Mouse (Mus musculus): ENCODE data around the gene Csnk1g2.

Gene Csnk1g2

DNA sequence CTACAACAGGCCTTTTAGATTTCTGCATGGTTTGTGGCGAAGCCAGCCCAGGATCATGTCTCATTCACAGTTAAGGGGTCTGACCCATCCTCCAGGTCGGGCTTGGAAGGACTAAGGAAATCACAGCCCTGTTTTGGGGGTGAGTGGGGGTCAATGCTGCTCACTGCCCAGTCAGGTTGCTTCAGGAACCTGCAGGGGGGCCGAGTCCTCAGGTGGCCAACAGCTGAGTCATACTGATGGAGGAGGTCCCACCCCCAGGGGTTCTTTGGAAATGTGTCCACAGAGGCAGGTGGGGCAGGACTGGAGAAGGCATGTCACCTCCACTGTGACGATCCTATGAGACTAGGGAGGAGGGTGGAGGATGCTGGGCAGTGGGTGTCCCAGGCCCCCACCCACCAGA lies 42.8 kb downstream of the Csnk1g2 start:
- DNase-seq: peak; percentile 52

- peak; percentile 41 for DNase-seq
Observed at GRCm38 (mm10) chr10:80665981-80666733, 43.5 kb downstream of the Csnk1g2 start.

DNA sequence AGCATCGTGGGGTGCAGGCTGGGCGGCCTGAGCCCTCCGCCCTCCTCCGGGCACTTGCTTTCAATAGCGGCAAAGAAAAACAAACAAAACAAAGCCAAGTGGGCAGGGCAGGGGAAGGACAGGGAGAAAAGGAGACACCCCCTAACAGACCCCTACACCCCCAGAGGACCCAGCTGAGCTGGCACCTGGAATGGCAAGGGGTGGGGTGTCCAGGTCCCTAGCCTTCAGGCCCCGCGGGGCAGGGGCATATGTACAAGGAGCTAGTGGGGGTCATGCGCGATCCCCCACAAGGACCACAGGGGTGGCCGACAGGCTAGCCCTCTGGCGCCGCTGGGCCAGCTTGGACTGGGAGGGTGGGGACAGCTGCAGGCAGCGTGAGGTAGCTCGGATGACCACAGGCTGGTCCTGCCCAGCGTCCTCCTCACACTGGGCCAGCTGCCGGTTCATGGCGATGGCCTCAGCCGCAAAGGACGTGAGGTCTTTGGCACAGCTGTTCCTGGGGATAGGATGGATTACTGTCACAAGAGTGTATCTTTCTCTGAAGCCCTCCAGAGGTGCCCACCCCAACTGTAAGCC lies 44.3 kb downstream of the Csnk1g2 start:
- DNase-seq: no peak

DNA sequence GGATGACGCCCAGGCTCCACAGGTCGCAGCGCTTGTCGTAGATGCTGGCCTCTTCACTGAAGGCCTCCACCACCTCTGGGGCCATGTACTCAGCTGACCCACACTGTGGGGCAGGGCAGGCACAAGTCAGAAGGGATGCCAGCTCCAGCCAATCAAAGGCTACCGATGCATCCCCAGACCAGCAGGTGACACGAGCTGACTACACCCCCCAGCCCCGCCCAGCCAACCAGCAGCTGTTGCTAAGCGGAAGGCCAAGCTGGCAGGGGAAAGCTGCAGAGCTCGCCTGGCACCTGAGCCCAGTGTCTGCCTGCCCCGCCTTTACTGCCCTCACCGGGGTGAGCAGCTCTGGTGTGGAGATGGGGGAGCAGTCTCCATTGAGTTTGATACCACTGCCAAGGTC lies 46.0 kb downstream of the Csnk1g2 start:
- DNase-seq: peak; percentile 53

GRCm38 (mm10) chr10:80669018-80669417 lies 46.4 kb downstream of the Csnk1g2 start:
- DNase-seq: no peak

GRCm38 (mm10) chr10:80669737-80670485 lies 47.3 kb downstream of the Csnk1g2 start:
- DNase-seq: peak; percentile 90

- no peak for DNase-seq
Observed at GRCm38 (mm10) chr10:80670531-80670930, 47.9 kb downstream of the Csnk1g2 start.

DNA sequence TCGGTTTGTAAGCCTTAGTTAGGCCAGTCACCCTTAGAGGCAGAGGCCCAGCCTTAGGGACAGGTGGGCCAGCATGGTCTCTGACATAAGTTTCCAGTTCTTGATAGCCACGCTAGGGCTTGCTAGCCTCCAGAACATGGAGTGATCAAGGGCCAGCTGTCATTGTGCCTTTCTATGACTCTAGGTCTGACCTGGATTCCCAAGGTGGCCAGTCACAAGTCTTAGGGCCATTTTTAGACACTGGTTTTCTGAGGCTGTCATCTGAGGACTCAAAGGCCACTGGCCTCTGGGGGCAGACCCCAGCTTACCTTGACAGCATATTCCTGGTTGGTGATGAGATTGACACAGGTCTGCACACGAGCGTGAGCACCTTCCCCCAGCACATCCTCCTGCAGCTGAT lies 48.6 kb downstream of the Csnk1g2 start:
- no peak for DNase-seq

GRCm38 (mm10) chr10:80671936-80672690 lies 49.5 kb downstream of the Csnk1g2 start:
- no peak for DNase-seq

DNA sequence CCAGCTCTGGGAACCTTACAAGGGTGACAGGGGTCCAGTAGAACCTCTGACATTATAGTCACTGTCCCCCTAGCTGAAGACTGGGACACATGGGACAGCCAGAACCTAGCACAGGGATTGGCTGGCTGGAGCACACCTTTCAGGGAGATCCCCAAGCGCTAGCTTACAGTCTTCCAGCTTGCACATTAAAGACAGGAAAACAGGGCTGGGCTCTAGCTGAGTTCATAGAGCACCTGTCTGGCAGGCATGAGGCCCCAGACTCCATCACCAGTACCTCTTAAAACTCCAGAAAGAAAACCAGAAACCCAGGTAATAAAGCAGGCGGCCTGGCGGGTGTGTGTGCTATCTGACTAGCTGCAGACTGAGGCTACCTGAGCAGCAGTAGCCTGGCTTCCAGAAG lies 51.1 kb downstream of the Csnk1g2 start:
- DNase-seq: no peak

GRCm38 (mm10) chr10:80674161-80674711 lies 51.6 kb downstream of the Csnk1g2 start:
- DNase-seq: peak; percentile 68

DNA sequence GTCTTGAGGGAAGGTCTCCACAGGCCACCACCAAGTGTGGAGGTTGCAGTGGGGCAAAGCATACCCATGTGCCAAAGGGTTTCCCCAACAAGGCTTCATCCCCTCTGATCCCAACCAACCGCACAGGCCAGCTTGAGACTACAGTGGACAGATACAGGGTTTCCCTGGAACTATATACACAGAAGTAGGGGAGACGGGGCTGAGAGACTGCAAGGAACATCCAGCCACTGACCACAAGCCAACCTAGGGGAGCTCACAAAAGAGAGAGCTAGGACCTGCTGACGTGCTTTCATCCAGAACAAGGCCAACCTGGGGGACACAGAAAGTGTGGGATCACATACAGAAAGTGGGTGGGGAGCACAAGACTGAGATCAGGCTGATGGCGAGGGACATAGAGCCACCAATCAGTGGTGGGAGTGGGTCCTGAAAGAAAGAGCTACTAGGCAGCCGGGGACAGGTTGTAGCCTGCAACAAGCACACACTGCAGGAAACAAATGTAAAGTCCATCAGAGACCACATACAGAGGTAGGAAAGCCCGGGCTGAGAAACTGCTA lies 52.3 kb downstream of the Csnk1g2 start:
- no peak for DNase-seq

DNA sequence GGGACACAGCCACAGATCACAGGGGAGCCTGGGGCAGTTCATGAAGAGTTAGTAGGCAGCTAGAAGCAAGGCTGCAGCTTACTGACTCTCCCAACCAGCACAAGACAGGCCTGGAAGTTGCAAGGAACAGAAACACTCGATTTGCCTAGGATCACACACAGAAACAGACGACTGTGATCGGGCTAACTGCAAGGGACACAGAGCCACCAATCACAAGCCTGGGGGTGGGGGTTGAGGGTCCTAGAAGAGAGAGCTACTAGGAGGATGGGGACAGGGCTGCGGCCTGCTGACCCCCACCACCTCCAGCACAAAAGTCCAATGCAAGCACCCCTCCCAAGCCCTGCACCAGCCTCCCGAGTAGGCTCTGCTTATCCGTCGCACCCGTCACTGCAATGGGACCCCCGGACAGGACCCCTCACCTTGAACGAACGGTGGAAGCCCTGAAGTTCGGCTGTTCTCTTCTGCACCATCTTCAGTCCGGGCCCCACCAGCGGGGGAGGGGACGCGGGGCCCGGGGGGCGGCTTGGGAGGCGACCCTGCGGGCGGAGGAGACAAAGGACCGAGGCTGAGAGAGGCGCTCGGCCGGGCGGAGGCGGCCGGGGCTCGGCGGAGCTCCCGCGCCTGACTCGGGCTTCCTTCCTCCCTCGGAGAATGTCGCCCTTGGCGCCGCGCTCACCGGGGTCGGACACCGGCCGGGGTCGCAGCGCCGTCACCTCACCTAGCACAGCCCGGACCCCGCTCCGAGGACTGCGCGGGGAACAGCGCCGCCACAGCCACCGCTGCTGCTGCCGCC lies 53.0 kb downstream of the Csnk1g2 start:
- peak; percentile 33 for DNase-seq

GRCm38 (mm10) chr10:80676198-80676928 lies 53.7 kb downstream of the Csnk1g2 start:
- DNase-seq: peak; percentile 100

DNA sequence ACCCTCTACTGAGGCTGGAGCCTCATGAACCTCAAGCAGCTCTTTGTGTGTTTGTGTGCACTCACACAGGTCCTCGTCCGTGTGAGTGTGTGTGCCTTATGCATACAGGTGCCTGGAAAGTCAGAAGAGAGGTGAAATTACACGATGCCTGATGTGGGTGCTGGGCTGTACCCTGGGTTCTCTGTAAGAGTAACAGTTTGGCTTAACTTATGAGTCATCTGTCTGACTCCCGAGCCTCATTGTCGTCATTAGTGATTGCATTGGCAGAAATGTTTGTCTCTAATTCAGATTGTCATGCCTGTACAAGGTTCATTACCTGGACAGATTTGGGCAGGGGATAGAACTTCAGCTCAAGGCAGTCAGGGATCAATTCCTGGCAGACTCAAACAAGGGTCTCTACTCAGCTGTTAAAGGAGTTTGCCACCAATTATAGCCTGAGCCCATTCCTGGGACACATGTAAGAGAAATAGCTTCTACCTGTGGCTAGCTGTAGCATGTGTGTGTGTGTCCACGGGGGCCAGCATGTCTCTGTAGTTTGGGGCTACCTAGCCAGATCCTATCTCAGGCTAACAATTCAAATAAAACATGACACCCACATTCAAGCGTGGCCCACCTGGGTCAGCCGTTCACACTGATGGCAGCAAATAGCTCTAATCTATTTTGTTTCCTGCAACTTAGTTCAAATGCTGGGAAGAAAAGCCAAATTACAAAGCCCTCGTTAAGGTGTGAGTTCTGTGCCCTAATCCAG lies 54.7 kb downstream of the Csnk1g2 start:
- no peak for DNase-seq

DNA sequence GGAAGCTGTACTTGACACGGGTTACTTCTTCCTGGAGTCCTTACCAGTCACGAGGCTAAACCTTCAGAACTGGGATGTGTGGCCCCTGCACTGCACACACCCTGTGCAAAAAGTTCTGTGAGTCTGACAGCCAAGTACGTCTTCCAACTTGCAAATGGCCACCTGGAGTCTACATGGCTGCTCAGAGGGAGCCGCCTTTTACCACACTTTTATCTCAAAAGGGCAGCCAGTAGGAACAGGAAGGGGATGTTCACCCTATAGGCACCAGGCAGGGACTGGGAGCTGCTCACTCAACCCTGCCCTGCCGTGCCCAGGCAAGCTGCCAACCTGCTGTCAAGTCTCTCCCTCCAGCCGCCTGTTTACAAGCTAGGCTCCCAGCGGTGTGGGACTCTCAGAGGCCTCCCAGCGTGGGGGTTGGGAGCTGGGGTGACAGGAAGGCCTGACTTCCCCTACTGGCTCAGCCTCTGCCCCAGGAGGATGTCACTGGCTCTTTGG lies 55.4 kb downstream of the Csnk1g2 start, which contains the start of gene Mknk2:
Gene Mknk2, minus strand, starts transcription at position 171 of the 495 bp plus-strand sequence.
- DNase-seq: peak; percentile 99

- DNase-seq: peak; percentile 79
Observed at GRCm38 (mm10) chr10:80678601-80679377, 56.2 kb downstream of the Csnk1g2 start.

- peak; percentile 41 for DNase-seq
Observed at GRCm38 (mm10) chr10:80679556-80680259, 57.1 kb downstream of the Csnk1g2 start.

Measured in kidney, postnatal 10 days (tissue).